Mouse (Mus musculus) kidney, adult 2 months (tissue): Measurements from ENCODE around the gene Sult2b1. TPM values are rescaled to one million over a fixed set of nuclear protein-coding genes. Genes with fewer than 3 reads are reported as not detected.

ENCODE experiments used
- DNase-seq: peaks from one replicate; pipeline ENCODE4 v3.0.0; 2021
- H3K27ac ChIP-seq: fragments of 200-500 bp; 2 replicates; pipeline ENCODE4 v1.5.1; 2012; ENCODE audit warnings: low read depth, low read length, control low read depth, inconsistent platforms; ENCODE audit not compliant: insufficient read depth
- H3K27me3 ChIP-seq: fragments of 200-500 bp; replicated peaks from 2 replicates; pipeline ENCODE4 v1.6.1; 2012; ENCODE audit warnings: mild to moderate bottlenecking, moderate library complexity, low read length, inconsistent platforms; ENCODE audit not compliant: control insufficient read depth, insufficient read depth
- H3K36me3 ChIP-seq: fragments of 200-500 bp; 2 replicates; pipeline ENCODE4 v1.6.1; 2012; ENCODE audit warnings: mild to moderate bottlenecking, moderate library complexity, low read length, inconsistent platforms; ENCODE audit not compliant: control insufficient read depth, insufficient read depth
- H3K4me1 ChIP-seq: fragments of 200-500 bp; 2 replicates; pipeline ENCODE4 v1.6.1; 2011; ENCODE audit warnings: low read length; ENCODE audit not compliant: control insufficient read depth, insufficient read depth
- H3K4me3 ChIP-seq: fragments of 200-500 bp; 2 replicates; pipeline ENCODE4 v1.5.1; 2011; ENCODE audit warnings: mild to moderate bottlenecking, low read depth, low read length, control low read depth; ENCODE audit not compliant: insufficient read depth
- CTCF ChIP-seq: fragments of 200-500 bp; conservative IDR thresholded peaks from 2 replicates; pipeline ENCODE4 v1.5.1; 2011; ENCODE audit warnings: low read depth, mild to moderate bottlenecking, control low read depth, low read length, moderate library complexity, mixed read lengths; ENCODE audit not compliant: insufficient read depth, insufficient read length
- POLR2A ChIP-seq: fragments of 200-500 bp; IDR thresholded peaks from one replicate; pipeline ENCODE4 v1.6.1; 2011; ENCODE audit warnings: low read depth, low read length, control low read depth
- WGBS: fragments of 180-500 bp; shearing (Covaris S2); methylation state at CpG from one replicate; pipeline ENCODE4 v1.1.7; 2018; 5-methylcytosine and 5-hydroxymethylcytosine counted together
- polyA plus RNA-seq: library from polyadenylated mRNA; depleted of rRNA; stranded (reverse); fragments of >200 nt; gene quantifications from 2 replicates; pipeline ENCODE4 v1.2.3, GENCODE M21; 2012

The Sult2b1 gene
- polyA plus RNA-seq, 1 experiment = 6.1 TPM

DNA sequence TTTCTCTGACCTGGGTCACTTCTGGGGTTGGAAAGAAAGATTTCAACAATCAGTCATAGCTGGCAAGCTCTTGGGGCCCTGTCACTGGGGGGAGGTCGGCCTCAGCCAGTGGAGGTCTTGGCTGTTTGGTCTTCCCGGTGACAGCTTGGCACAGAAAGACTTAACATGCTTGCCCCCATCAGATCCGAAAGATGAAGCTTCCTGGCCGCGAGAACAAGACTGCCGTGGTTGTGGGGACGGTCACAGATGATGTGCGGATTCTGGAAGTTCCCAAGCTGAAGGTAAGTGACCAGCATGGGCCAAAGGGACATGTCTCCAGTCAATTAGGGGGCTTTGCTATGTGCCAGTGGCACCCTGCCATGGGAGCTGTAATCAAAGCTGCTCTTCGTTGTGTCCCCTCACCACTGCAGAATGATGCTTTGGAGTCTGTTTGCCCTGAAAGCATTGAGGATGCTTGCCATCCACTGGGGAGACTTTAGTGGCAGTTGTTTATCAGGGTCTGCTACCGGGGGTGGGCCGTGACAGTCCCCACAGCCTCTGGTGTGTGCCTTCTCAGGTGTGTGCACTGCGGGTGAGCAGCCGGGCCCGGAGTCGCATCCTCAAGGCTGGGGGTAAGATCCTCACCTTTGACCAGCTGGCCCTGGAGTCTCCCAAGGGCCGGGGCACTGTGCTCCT, 64.6 kb downstream of the Sult2b1 start:
- 79% methylated on average over 16 of the region's 16 CpGs for WGBS
- H3K36me3 ChIP-seq = no peaks in the 10 kb centered on the region; the same call in 1 of the 2 replicates
- DNase-seq = no peak
- no peak overlapping the region for H3K27ac ChIP-seq
- no peak overlapping the region for H3K4me3 ChIP-seq
- TF ChIP-seq POLR2A (no peak), CTCF (no peak)
- H3K4me1 ChIP-seq = peaks cover 11% of the 10 kb centered on the region
- H3K27me3 ChIP-seq = no peaks in the 10 kb centered on the region

DNA sequence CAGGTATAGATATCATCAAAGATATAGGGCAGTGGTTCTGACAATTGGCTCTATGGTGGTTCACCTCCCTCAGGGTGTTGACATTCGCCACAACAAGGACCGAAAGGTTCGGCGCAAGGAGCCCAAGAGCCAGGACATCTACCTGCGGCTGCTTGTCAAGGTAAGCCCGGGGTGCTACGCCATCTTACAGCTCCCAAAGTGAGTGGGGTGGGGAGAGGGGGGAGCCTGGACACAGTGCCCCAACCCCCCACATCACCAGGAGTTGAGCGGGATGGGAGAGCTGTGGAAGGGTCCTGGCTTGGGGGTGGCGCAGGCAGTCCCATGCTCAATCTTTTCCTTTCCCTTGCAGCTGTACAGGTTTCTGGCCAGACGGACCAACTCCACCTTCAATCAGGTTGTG, 65.3 kb downstream of the Sult2b1 start:
- 76% methylated on average over 10 of the region's 10 CpGs for WGBS
- Histone ChIP-seq H3K27me3 (no peaks in the 10 kb centered on the region), H3K27ac (no peak overlapping the region), H3K36me3 (no peaks in the 10 kb centered on the region; the same call in 1 of the 2 replicates), H3K4me1 (peaks cover 14% of the 10 kb centered on the region), H3K4me3 (no peak overlapping the region)
- DNase-seq = no peak
- TF ChIP-seq CTCF = no peak
- no peak for TF ChIP-seq POLR2A

DNA sequence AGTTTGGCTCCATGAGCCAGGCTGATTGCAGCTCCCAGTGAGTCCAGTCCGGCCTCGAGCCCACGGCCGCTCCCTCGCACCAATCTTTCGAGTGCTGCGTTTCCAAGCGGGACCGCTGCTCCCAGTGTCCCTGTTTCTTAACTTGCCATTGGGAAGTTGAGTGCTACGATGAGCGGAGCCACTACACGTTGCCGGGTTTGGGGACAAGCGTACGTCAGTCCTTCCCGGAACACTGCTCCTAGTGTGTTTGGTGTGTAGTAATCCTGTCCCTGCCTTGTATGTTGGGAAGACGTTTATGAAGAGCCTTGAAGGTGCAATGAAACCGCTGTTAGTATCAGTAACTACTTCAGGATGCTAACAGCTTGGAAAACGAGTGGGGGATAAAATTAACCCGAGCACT, 66.1 kb downstream of the Sult2b1 start:
- under 1% methylated on average over 20 of the region's 20 CpGs for WGBS
- peak overlapping the region; percentile 69 for H3K27ac ChIP-seq
- DNase-seq = no peak
- peaks cover 20% of the 10 kb centered on the region for H3K4me1 ChIP-seq
- TF ChIP-seq CTCF = no peak
- TF ChIP-seq POLR2A = no peak
- no peaks in the 10 kb centered on the region for H3K27me3 ChIP-seq
- peaks cover under 1% of the 10 kb centered on the region; the same call in 1 of the 2 replicates for H3K36me3 ChIP-seq
- H3K4me3 ChIP-seq = peak overlapping the region; percentile 90

DNA sequence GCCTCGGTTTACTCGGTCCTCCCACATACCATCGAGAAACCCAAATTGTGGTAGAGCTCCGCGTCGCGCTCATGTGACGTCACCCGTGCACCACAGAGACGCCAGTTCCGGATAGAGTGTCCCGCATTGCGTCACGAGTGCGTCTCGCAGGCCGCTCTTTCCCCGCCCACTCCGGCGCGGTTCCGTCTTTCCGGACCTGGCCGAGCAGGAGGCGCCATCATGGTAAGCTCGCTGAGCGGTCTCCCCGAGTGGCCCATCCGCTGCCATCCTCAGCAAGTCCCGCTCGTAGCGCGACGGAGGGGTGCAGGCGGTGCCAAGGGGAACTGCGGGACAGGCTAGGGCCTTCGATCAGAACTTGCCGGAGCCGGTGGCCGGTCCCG, 66.6 kb downstream of the Sult2b1 start, which contains the start of gene Sphk2:
Gene Sphk2, minus strand, starts transcription at position 85 of the 380 bp plus-strand sequence.
- peaks cover 5% of the 10 kb centered on the region; the same call in 1 of the 2 replicates for H3K36me3 ChIP-seq
- TF ChIP-seq POLR2A = peak; percentile 96
- TF ChIP-seq CTCF = no peak
- no peaks in the 10 kb centered on the region for H3K27me3 ChIP-seq
- DNase-seq = peak; percentile 99
- WGBS = under 1% methylated on average over 41 of the region's 41 CpGs
- peak within 1 kb of the TSS; percentile 89 for H3K27ac ChIP-seq
- peaks cover 24% of the 10 kb centered on the region for H3K4me1 ChIP-seq
- peak within 1 kb of the TSS; percentile 90 for H3K4me3 ChIP-seq

DNA sequence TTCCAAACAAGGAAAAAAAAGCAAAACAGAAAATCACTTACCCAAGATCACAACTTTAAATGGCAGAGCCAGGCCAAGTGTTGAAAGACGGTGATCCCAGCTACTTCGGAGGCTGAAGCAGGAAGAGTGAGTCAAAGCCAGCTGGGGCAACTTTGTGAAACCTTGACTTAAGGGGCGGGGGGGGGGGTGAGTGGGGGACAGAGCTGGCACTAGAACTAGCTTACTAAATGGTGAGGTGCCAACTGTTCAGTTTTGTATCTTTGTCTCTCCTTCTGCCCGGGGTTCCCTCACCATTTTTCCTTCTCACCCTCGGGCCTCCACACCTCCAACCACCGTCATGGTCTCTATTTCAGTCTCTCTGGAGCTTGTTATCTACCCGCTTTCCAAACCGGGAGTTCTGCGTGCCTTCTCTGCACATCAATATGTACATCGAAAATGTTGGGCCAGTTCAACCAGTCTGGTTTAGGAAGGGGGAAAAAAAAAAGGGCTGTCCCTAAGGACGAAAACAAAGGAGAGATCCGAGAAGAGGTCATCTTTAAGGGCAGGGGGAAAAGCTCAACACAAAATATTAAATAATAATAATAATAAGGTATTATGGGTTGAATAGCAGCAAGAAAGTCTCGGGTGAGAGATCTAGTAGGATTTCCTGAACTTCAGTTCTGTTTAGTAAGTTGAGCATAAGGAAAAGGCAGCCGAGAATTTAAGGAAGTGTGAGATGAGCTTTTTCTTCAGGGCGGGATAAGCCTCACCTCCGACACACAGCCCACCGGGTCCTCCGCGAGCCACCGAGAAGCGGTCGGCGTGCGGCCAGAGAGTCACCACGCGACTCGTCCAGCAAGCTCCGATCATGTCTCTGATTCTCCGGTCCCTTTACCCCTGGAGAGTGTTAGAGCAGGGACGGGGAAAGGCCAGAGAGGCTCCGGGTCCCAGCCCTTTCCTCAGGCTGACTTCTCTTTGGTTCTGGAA, 67.2 kb downstream of the Sult2b1 start:
- no peak for TF ChIP-seq CTCF
- TF ChIP-seq POLR2A = no peak
- Histone ChIP-seq H3K4me3 (peak overlapping the region; percentile 88), H3K27ac (peak overlapping the region; percentile 89), H3K27me3 (no peaks in the 10 kb centered on the region), H3K4me1 (peaks cover 29% of the 10 kb centered on the region), H3K36me3 (peaks cover 5% of the 10 kb centered on the region; the same call in 1 of the 2 replicates)
- 6% methylated on average over 31 of the region's 31 CpGs for WGBS
- no peak for DNase-seq

DNA sequence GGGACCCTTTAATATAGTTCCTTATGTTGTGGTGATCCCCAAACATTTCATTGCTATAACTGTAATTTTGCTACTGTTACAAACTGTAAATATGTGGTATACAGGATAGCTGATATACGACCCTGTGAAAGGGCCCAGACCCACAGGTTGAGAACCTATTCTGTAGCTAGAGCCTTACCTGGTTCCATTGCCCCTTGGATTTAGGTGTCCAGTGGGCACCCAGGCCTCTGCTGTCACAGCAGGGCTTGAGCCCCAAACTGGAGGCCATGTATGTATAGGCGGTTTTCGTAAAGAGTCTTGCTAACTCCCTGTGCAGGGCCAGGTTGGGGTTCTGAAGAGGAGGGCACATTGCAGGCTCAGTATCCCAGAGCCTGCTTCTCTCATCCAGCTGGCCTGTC, 68.0 kb downstream of the Sult2b1 start:
- TF ChIP-seq POLR2A = no peak
- Histone ChIP-seq H3K4me1 (peaks cover 32% of the 10 kb centered on the region), H3K36me3 (peaks cover 5% of the 10 kb centered on the region; the same call in 1 of the 2 replicates), H3K4me3 (no peak overlapping the region), H3K27me3 (no peaks in the 10 kb centered on the region), H3K27ac (no peak overlapping the region)
- 82% methylated on average over 3 of the region's 3 CpGs for WGBS
- no peak for DNase-seq
